Mouse (Mus musculus) lung, adult 2 months (tissue): ENCODE measurements around the gene Sars.
A peak's percentile ranks its signal among the peaks of the same experiment; 100 is the strongest.

Experiments used
- CTCF ChIP-seq: fragments of 200-500 bp; IDR thresholded peaks from 2 replicates; pipeline ENCODE4 v1.5.1; 2011; ENCODE audit warnings: mild to moderate bottlenecking, low read length, control low read depth; ENCODE audit not compliant: insufficient read depth
- POLR2A ChIP-seq: fragments of 200-500 bp; IDR thresholded peaks from 2 replicates; pipeline ENCODE4 v1.6.1; 2011; ENCODE audit warnings: low read depth, mild to moderate bottlenecking, control low read depth, low read length, borderline replicate concordance; ENCODE audit errors: extremely low read depth

- no peak for TF ChIP-seq CTCF
- peak; percentile 65; the same call in 1 of the 2 replicates for TF ChIP-seq POLR2A
Observed at GRCm38 (mm10) chr3:108444698-108445365, at the start of gene Sars.
